Mouse (Mus musculus) lung, embryonic 14.5 days (tissue): ENCODE results near the gene Crb1. TPM values are rescaled to one million over a fixed set of nuclear protein-coding genes. Genes with fewer than 3 reads are reported as not detected.

Source experiments
- ATAC-seq: fragments of 200-750 bp; cut with Nextera tagmentation; 2 replicates; pipeline ENCODE4 v1.8.0; 2017; ENCODE audit warnings: mild to moderate bottlenecking, moderate TSS enrichment, moderate library complexity; ENCODE audit not compliant: insufficient read depth
- DNase-seq: peaks from one replicate; pipeline ENCODE4 v3.0.0-alpha.2; 2015
- H3K27ac ChIP-seq: fragments of 300-500 bp; sonication (generic); 2 replicates; pipeline ENCODE4 v1.5.1; 2014; ENCODE audit warnings: low read depth, mild to moderate bottlenecking, moderate library complexity
- H3K27me3 ChIP-seq: fragments of 300-500 bp; sonication (generic); 2 replicates; pipeline ENCODE4 v1.6.1; 2014; ENCODE audit warnings: low read length, control low read depth; ENCODE audit not compliant: insufficient read depth
- H3K36me3 ChIP-seq: fragments of 300-500 bp; sonication (generic); 2 replicates; pipeline ENCODE4 v1.6.1; 2014; ENCODE audit warnings: control low read depth; ENCODE audit not compliant: insufficient read depth
- H3K4me1 ChIP-seq: fragments of 300-500 bp; sonication (generic); 2 replicates; pipeline ENCODE4 v1.6.1; 2014; ENCODE audit warnings: antibody characterized with exemption, control low read depth; ENCODE audit not compliant: insufficient read depth
- H3K4me2 ChIP-seq: fragments of 300-500 bp; sonication (generic); 2 replicates; pipeline ENCODE4 v1.6.1; 2014; ENCODE audit warnings: mild to moderate bottlenecking
- H3K4me3 ChIP-seq: fragments of 300-500 bp; sonication (generic); 2 replicates; pipeline ENCODE4 v1.5.1; 2014; ENCODE audit warnings: low read depth, low read length
- H3K9ac ChIP-seq: fragments of 300-500 bp; sonication (generic); 2 replicates; pipeline ENCODE4 v1.6.1; 2014
- H3K9me3 ChIP-seq: fragments of 300-500 bp; sonication (generic); 2 replicates; pipeline ENCODE4 v1.6.1; 2016; ENCODE audit warnings: low read depth, low read length, control low read depth
- CTCF ChIP-seq: IDR thresholded peaks from 2 replicates; pipeline ENCODE4 v1.5.1; 2016; ENCODE audit warnings: antibody characterized with exemption, low read depth
- WGBS: fragments of 180-500 bp; shearing (Covaris S2); extraction: QIAGEN DNeasy Blood & Tissue Kit; methylation state at CpG from one replicate; pipeline ENCODE4 v1.1.7; 2014; 5-methylcytosine and 5-hydroxymethylcytosine counted together
- polyA plus RNA-seq: library from polyadenylated mRNA; unstranded; fragments of >200 nt; fragmentation: Nextera tagmentation; extraction: Ambion mirVana; gene quantifications from 2 replicates; pipeline ENCODE4 v1.2.1, GENCODE M21; 2014

Gene Crb1
- polyA plus RNA-seq, 1 experiment from 2014 or later, result not detected

DNA sequence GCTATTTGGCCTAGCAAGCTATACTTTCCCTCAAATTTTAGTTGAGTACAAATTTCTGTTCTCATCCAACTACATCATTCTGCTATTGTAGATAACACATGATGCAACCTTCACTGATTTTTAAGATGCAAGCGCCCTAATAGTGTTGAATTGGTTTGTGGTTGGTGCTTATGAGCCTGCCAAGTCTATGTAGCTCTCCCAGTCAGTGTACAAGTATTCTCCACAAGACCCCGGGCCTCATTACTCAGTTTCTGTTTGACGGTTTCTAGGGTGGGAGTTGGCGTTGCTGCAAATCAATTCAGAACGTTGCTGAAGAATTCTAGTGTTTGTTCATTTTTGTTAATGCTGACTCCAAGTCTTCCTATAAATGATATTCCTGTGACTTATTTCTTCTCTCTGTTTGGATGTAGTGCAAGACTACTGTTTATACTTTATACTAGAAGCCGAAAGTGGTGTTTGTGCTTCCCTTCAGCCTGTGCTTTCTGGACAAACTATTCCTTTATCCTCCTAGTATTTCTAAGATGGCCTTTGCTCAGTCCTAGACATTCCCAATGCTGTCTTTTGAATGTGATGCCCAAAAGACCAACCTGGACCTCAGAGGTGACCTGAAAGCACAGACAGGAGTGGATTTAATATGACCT, 152.5 kb downstream of the Crb1 start:
- TF ChIP-seq CTCF, result no peak
- Histone ChIP-seq H3K27ac (no peak overlapping the region), H3K4me3 (no peak overlapping the region), H3K4me1 (no peaks in the 10 kb centered on the region), H3K9me3 (no peaks in the 10 kb centered on the region), H3K27me3 (no peaks in the 10 kb centered on the region), H3K9ac (no peak overlapping the region), H3K4me2 (no peak overlapping the region), H3K36me3 (no peaks in the 10 kb centered on the region)
- DNase-seq (no peak), ATAC-seq (no peak)
- 48% methylated on average over 6 of the region's 6 CpGs for WGBS

DNA sequence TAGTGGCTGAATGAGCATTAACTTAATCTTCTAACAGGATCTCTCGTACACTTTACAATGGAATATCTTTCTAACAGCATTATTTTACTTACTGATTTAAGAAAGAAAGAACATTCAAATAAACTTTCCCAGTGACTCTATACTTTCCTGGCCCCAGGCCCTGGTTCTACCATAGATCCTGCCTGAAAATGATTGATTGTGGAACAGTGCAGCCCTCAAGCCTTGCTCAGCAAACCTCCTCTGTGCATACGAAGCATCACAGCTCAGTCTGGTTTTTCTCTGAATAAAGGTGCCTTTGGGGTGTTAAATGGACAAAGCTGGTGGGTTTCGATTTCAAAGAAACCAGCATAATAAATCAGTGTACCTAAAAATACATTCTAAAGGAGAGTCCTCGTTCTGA, 153.1 kb downstream of the Crb1 start:
- ATAC-seq (no peak), DNase-seq (no peak)
- H3K36me3 ChIP-seq, result no peaks in the 10 kb centered on the region
- H3K27ac ChIP-seq, result no peak overlapping the region
- no peak overlapping the region for H3K4me2 ChIP-seq
- H3K4me1 ChIP-seq, result no peaks in the 10 kb centered on the region
- H3K27me3 ChIP-seq, result no peaks in the 10 kb centered on the region
- WGBS, result 65% methylated on average over 4 of the region's 4 CpGs
- no peak overlapping the region for H3K4me3 ChIP-seq
- no peaks in the 10 kb centered on the region for H3K9me3 ChIP-seq
- no peak for TF ChIP-seq CTCF
- H3K9ac ChIP-seq, result no peak overlapping the region

DNA sequence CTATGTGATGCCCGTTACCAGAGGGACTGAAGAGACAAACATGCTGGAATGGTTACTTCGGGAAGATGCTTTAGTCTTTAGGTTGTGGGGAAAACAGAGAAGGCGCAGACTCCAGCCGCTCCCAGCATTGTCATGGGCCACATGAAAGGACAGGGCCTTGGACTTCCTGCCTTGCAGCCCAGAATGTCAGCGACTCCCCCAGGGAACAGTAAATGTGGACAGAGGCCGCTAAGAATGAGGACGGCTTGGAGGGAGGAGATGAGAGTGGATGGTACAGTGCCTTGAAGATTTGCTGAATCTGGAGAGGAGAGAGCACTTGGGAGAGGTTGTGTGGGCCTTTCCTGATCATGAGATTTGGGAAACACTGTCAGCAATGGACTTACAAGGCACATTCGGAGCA, 161.6 kb downstream of the Crb1 start:
- peaks cover 2% of the 10 kb centered on the region; the same call in 1 of the 2 replicates for H3K4me1 ChIP-seq
- no peaks in the 10 kb centered on the region for H3K36me3 ChIP-seq
- WGBS, result 75% methylated on average over 8 of the region's 8 CpGs
- no peak overlapping the region for H3K4me2 ChIP-seq
- no peaks in the 10 kb centered on the region for H3K27me3 ChIP-seq
- DNase-seq (no peak), ATAC-seq (no peak)
- no peak overlapping the region for H3K4me3 ChIP-seq
- no peaks in the 10 kb centered on the region for H3K9me3 ChIP-seq
- no peak for TF ChIP-seq CTCF
- no peak overlapping the region for H3K9ac ChIP-seq
- H3K27ac ChIP-seq, result no peak overlapping the region

DNA sequence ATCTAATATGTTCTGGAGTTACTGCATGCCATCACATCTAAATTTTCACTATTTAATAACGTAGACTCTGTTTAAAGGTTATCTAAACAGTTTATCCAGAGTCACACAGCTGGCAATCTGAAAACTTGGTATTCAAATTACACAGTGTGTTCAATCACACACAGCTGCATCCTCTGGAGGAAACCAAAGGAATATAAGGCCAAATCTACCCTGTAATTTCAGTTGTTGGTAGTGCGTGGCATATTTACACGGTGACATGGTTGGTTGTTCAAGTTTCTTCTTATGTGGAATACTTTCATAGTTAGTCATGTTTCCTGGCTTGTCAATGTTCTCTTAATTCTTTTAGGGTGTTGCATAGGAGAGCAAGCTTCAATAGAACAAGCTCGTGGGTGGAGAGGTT, 166.4 kb downstream of the Crb1 start:
- H3K27ac ChIP-seq, result no peak overlapping the region
- DNase-seq (no peak), ATAC-seq (no peak)

DNA sequence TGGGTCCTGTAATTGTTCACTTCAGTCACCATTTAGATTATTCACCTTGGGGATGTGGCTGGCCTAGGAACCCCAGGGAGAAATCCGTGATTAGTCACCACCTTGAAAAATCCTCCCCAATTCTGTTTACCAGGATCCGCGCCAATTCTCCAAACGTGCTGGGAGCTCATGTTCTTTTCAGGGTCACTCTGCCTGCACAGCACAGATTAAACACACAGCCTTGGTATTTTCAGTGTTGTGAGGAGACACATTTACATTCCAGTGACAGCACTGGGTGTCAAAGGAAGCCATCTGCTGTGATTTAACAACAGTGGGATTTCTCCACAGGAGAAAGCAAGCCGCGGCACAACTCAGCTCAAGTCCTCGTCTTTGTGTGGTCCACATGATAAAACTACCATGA, 167.1 kb downstream of the Crb1 start:
- TF ChIP-seq CTCF, result no peak
- ATAC-seq, result peak; percentile 83
- Histone ChIP-seq H3K9ac (no peak overlapping the region), H3K36me3 (no peaks in the 10 kb centered on the region), H3K4me3 (no peak overlapping the region), H3K27ac (no peak overlapping the region), H3K27me3 (no peaks in the 10 kb centered on the region), H3K4me1 (no peaks in the 10 kb centered on the region), H3K4me2 (peak overlapping the region; percentile 12; the same call in 1 of the 2 replicates), H3K9me3 (no peaks in the 10 kb centered on the region)
- WGBS, result 12% methylated on average over 7 of the region's 7 CpGs
- peak; percentile 85 for DNase-seq

More for the DNA sequence above, 166.4 kb downstream of the Crb1 start:
- no peaks in the 10 kb centered on the region for H3K9me3 ChIP-seq
- WGBS, result 52% methylated on average over 4 of the region's 4 CpGs
- TF ChIP-seq CTCF, result no peak
- H3K36me3 ChIP-seq, result no peaks in the 10 kb centered on the region
- H3K9ac ChIP-seq, result no peak overlapping the region
- H3K27me3 ChIP-seq, result no peaks in the 10 kb centered on the region
- H3K4me1 ChIP-seq, result 0 out of 2 replicates have a peak, but pooled peaks cover under 1% of the 10 kb centered on the region
- no peak overlapping the region for H3K4me3 ChIP-seq
- no peak overlapping the region for H3K4me2 ChIP-seq

DNA sequence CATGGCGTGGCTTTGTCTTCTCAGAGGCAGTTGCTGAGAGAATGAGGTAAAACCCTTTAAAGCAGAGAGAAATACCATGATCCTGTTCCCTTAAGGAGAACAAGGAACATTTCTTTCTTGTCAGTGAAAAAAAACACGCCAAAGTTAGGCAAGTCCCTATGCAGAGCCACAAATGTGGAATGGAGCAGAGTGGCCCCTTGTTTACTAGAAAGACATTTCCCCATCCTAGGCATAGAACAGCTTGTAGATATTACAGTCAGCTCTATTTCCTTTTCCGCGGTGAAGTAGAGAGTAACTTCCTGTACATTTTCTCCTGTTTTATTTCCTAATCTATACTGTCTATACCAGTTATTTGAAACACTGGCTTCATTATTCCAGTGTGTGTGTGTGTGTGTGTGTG, 170.6 kb downstream of the Crb1 start:
- Histone ChIP-seq H3K4me1 (no peaks in the 10 kb centered on the region), H3K4me2 (no peak overlapping the region), H3K27ac (no peak overlapping the region), H3K4me3 (no peak overlapping the region), H3K9me3 (no peaks in the 10 kb centered on the region), H3K9ac (no peak overlapping the region), H3K27me3 (no peaks in the 10 kb centered on the region), H3K36me3 (no peaks in the 10 kb centered on the region)
- WGBS, result 53% methylated on average over 4 of the region's 4 CpGs
- no peak for DNase-seq
- ATAC-seq, result no peak
- TF ChIP-seq CTCF, result no peak

DNA sequence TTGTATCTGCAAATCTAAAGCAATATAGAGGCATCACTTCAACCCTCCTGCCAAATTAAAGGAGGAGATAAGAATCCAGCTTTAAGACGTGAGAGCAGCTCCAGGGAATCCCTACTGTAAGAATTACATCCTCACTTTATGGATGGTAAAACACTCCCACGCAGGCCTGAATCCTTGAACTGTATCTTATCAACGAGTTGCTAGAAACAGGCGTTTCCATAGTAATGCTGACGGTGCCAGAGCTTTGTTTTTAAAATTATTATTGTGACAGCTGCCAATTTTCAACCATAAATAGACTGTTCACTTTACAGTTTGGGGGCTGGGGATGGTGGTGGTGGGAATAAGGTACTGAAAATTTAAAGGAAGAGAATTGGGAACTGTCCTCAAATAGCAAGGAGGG, 173.9 kb downstream of the Crb1 start:
- no peak overlapping the region for H3K4me3 ChIP-seq
- peak; percentile 39 for DNase-seq
- H3K4me2 ChIP-seq, result no peak overlapping the region
- TF ChIP-seq CTCF, result no peak
- ATAC-seq, result no peak
- WGBS, result 40% methylated on average over 5 of the region's 5 CpGs
- no peaks in the 10 kb centered on the region for H3K9me3 ChIP-seq
- no peaks in the 10 kb centered on the region for H3K27me3 ChIP-seq
- no peaks in the 10 kb centered on the region for H3K4me1 ChIP-seq
- no peak overlapping the region for H3K9ac ChIP-seq
- no peaks in the 10 kb centered on the region for H3K36me3 ChIP-seq
- no peak overlapping the region for H3K27ac ChIP-seq
